Mouse (Mus musculus) brain, embryonic 18.5 days (tissue): ENCODE data around the gene Manf.
A peak's percentile ranks its signal among the peaks of the same experiment; 100 is the strongest.

Experiments used
- DNase-seq: peaks from one replicate; pipeline ENCODE4 v3.0.0-alpha.2; 2012; ENCODE audit warnings: low read depth, low spot score

Manf gene

DNA sequence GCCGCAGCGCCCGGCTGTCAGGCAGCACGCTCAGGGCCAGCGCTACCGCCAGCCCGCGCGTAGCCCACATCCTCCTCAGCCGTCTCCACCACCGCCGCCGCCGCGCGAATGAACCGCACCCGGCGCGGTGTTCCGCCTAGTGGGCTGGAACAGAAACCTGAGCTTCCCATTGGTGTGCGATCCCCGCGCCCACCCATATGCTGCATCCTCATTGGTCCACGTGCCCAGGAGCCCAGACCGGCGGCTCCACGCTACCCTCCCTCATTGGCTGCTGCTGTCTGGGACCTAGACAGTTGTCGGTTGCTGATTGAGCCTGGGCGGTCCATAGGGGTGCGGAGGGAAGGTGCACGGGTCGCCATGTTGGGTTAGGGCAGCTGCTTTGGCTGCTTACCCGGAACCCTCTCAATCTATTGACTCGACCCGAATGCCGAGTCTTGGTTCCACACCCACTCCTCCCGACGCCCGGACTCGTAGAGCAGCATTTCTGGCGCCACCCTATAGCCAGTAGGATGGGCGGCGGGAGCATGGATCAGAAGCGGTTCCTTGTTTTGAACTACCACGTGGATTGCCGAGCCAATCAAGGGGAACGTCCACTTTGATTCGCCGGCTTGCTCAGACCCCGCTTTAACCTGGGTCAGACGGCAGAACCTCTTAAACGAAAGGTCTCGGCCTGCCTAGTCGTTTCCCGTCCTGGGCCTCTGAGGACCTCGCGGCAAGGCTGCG, at the start of gene Manf:
Manf (minus strand) TSS at position 151 of the 723 bp plus-strand sequence.
- peak; percentile 98 for DNase-seq

DNA sequence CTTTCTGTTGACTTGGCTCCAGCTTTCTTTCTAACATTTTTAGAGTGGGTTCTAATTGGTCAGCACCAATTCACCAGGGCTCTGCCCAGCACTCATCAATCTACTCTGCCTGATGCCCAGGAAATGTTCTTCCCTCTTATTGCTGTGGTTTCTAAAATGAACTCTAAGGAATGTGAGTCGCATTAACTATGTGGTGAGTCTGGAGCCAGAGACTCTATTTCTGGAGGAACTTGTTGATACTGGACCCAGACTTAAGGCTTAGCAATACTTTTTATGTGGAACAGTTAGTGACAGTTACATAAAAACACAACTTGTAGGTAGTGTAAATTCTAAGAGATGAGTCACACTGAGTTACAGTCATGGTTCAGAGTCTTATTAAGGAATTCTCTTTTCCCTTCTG, 43.2 kb upstream of the Manf start:
- DNase-seq, result no peak

DNA sequence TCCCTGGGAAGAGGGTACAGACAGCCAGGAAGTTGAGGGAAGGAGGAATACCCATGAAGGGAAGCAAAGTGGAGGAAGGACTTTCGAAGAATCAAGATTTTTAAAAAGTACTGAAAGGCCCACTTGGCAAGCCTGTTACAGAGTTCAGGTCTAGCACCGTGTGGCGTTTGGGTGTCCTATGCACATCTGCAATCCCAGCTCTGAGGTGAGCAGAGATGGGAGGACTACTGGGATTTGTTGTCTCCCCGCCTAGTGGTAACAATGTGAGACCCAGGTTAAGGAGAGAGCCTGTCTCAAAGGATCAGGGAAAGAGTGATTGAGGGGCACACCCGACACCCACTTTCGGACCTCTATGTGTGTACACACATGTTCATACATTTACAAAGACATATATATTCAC, 23.1 kb upstream of the Manf start:
- DNase-seq, result no peak

DNA sequence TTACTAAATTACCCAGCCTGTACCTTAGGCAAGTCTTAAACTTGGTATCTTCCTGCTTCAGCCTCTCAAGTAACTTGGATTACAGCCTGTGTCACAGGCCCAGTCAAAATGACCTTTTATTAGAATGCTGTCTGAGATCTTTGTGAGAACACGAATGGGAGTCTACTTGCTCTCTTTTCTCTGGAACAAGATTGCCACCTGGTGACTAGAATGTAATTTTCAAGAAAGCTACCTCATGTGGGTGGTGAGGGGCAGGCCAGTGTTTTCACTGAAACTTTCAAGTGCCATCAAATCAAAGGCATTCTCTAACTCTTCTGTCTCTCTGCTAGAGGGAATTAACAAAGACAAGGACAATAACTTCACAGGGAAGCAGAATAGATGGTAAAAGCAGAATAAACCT, 22.0 kb upstream of the Manf start:
- DNase-seq, result no peak

DNA sequence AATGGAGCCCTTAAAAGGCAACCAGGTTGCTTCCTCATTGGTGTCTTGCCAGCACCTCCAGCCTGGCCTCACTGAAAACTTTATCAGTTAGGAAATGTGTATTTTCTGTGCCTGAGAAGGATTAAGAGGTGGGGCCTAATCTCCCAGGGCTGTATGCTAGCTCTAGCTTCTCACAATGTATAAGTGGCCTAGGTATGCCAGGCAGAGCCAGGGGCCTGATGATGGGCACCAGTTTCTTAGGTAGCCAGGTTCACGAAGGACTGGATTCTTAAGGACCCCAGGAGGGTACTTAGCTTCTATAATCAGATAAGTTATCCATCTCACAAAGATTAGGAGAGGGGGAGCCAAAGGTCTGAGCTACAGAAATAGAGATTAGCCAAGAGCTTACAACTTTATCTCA, 19.8 kb upstream of the Manf start:
- DNase-seq, result no peak

DNA sequence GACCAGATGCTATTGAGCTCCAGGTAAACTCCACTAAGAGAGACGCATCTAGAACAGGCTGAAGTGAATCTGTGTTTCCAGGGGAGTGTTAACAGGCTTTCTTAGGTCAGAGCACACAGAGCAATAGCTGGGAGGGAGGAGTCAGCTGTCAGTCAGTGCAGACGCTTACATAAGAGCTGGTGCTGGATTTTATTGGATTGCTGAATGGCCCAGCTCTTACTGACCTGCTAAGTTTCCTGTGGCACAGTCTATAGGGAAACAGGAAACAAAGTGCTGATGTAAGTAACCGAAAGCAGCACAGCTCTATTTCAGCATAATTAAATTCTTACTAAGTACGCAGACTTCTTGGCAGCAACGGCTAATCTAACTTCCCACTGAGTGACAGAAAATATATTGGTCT, 16.9 kb upstream of the Manf start:
- DNase-seq, result no peak

DNA sequence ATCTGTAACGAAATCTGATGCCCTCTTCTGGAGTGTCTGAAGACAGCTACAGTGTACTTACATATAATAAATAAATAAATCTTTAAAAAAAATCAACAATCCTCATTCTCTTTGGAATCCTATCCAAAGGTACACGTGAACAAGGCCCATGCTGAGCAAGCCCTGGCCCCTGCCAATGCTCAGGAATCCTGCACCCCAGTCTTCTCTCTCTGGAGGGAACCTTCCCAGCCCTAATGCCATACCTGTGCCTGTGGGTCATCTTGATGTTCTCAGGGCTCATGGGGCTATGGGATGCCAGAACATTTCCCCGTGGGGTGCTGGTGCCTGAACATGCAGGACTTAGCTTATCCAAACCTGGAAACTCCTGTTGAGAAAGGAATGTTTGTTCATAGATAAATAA, 16.4 kb upstream of the Manf start:
- no peak for DNase-seq

DNA sequence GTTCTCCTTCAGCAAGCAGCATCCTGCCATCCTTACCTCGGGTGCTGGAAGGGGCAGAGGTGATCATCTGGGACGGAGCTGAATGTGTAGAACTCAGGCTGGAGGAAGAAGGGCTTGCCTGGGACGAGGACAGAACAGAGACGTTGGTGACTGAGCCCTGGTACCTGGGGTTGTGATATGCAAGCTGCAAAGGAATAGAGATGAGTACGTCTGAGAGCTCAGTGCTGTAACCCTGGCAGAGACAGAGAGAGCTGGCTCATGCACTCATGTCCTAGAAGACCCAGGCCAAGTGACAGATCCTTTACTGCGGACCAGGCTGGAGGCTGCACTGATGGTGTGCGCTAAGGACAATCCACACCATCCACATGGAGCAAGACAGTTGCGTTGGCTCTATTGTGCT, 14.8 kb upstream of the Manf start:
- no peak for DNase-seq

DNA sequence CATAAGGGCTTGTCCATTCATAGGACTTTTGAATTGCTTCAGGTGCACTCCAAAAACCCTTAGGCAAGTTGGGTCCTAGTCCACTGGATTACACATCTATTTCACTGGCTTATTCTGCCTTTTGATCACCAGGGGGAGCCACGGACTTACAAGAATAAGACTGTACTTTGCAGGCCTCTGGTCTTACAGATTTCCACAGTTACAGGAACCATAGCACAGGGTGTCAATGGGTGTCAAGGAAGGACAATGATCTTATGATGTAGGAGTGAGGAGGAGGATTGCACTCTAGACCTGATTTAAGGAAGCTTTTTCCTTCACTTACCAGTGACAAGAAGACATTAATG, 12.0 kb upstream of the Manf start:
- DNase-seq, result no peak

DNA sequence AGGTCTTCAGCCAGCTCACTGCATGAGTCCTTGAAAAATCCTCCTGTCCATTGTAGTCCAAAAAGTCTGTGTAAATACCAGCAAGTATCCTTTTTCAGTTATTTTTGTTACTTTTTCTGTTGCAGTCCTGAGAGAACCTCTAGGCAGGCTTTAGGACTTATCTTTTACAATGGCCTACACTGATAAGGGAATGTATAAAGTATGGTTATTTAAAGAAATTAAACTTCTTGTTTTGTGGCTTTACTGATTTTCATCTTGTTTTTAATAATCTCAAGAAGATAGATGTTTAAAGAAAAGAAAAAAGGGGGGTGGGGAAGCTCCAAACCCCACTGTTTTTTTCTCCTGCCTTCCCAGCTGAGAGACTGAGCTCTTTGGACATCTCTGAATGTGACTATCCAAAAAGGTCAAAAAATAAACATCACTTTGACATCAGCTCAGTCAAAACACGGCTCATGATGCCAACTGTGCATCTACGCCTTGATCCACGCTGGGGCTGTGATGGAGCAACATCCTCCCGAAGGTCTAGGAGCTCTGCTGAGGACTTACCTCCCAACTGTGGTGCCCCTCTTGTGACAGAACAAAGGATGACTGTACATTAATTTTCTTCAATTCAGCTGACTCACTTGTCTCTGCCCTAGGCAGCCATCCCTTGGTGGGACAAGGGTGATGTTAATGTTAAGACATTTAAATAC, 11.5 kb upstream of the Manf start:
- DNase-seq, result no peak

DNA sequence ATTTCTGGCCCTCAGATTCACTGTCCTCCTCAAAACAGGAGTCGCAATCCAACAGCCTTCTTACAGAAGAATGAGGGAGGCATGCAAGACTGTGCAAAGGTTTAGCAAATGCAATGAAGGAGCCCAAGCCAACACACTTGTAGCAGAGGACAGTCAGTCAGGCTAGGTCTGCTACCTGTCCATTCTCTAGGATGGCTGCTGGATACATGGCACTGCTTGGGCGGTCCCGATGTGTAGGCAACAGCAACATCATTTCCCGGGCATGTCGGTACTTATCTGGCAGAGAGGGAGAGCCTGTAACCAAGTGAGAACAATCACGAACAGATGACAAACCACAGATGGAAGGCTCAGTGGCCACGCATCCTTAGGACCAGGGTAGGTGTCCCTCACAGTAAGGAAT, 9.8 kb upstream of the Manf start:
- DNase-seq, result no peak

DNA sequence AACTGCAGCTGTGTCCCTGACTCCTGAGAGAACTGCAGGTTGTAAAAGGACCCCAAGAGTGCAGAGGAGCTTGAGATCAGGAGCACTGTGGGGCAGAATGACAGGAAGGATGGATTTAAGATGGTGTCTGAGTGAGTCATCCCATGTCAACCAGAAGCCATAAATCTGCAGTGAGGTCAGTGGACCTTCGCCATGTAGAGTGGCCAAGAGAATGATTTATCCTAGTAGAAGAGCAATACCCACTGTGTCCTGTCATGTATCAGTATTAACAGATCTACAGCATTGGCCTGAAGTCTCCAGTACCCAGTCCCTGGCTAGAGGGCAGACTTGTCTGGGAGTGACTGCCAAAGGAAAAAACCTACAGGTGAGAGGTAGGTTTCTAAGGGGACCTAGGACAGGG, 7.1 kb upstream of the Manf start:
- DNase-seq, result no peak

DNA sequence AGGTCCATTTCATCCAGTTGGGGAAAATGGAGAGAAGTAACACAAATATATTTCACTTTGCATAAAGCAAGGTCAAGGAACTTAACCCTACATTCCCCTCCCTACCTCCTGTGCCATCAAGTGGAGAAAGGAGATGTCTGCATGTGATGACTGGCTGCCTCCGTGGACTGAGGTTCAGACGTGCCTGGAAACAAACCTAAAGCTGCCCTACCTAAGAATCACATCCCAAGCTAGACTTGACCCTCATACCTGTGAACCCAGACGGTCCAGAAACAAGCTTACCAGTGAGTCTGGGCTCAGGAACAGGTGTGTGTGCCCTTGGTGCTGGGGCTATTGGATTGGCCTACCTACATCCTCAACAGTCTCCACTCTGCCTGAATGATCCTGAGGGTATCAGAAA, 1.5 kb upstream of the Manf start:
- DNase-seq, result no peak

DNA sequence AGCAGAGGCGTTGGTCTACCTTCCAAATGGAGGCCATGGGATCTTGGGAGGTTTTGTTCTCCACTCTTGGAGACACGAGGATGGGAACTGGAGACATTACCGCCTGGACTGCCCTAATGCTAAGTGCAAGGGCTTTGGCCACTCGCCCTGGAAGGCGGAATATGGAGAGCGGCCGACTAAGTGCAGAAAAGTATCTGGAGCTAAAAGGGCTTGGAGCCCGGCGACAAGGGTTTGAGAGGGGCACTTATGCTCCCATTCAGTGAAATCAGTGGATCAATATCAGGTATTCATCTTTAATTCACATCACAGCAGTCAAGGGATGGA, 735 bp upstream of the Manf start:
- DNase-seq, result no peak

DNA sequence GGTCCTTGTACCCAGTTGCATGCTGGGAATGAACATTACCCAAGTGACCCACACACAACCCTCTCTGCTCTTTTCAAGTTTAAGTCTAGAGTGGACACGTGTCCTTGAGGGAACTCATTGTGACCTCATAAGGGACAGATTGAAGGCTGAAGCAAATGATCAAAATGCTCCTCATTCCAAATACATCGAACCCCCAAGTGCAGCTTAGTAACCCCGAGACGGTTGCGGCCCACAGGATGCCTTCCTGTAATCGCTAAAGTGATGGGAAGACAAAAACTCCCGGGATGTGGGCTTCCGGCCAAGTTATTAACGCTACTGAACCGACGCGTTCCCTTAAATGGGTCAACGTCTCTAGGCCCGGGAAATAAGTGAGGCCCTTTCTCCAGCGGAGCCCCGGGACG, 438 bp downstream of the Manf start:
- DNase-seq, result no peak

DNA sequence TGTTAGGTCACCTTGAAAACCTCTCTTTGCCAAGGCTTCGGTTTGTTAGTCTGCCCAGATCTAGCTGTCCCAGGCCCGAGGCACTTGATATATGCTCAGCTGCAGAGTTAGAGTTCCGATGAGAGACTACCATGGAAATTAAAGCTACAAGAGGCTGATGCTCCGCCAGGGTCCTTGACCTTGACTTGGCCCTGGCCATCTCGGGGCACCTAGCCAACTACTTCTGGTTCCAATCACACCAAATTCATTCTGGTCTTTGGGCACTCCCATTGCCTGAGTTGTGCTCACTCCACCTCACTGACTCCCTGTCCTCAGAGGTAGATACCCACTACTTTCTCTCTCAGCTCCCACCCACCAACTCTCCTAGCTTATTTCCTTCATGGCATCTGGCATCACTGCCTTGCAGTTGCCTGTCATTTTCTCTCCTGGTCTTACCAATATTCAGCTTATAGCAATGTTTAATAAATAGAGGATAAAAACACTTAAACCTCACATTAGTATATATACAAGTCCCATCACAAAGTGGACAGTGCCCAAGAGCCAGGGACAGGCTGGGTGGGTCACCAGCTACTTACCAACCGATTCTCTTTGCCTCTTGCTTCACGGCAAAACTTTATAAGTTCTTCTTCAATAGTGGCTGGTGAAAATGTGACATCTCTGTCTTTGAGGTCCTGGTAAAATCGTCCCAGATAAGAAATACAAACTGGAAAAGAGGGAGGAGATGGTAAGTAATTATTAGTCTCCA, 1.1 kb downstream of the Manf start:
- DNase-seq, result no peak

DNA sequence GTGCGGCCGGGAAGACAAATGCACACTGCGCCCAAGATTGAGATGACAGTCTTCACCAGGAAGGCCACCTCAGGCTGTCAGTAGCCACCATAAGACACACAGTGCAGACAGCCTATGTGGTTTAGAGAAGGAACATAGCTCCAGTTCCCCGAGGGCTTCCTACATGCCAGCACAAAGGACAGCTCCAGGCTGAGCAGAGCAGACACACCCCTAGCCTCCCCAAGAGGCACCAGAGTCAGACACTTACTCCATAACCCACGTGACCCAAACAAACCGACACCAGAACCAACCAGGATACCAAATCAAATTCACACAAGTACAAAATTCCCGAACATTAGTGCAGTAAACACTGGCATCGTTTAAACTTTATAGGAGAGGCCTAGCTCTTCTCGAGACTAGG, 2.5 kb downstream of the Manf start:
- no peak for DNase-seq

DNA sequence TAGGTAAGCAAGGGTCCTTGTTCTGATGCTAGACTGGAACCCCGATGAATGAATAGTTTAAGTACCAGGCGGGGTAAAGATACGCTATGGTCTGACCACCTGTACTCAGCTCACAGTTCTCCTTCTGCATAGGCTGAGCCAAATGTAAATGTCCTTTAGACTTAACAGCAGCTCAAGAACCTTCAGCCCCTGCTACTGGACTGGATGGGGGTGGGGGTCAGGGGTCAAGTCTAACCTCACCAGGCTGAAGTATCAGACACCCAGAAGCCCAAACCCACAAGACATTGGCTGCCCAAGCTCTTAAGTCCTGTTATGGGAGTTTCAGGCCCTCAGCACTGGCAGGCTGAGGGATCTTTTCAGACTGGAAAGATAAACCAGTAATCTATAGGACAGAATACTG, 3.4 kb downstream of the Manf start:
- no peak for DNase-seq

DNA sequence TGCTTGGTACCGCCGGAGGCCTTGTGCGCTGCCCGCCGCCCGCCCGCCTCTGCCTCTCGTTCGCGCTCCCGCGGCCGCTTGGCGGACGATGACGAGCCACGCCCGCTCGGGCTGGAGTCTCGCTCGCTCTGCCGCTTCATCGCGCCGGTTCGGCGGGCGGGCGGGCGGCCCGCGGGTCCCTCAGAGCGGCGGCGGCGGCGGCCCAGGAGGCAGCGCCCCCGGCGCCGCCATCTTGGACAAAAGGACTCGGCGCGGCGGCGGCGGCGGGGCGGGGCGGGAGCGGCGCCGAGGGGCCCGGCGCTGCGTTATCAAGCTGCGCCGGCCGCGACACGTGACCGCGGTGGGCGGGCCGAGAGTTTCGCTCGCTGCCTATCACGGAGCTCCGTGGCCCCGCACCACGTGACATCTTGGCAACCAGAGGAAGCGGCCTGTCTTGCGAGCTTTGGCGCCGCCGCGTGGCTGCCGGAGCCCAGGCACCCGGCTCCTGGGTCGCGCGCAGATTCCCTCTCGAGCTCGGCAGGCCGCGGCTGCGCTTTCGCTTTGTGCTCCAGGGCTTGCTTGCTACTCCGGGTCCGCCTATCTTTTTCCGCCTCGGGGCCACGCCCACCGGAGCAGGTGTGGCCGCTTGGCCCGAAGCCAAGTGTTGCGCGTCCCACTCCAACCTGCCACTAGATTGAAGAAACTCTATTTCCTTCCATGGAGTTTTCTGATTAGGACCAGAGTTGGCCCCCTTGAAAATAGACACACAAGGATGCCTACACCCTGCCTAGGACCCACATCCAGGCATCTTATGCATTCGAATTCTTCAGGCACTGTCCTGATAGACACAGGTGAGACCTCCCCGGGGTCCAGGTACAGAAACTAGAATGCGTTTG, 4.7 kb downstream of the Manf start, which contains the start of gene Rbm15b:
Rbm15b (minus strand) TSS at position 601 of the 875 bp plus-strand sequence.
- DNase-seq, result peak; percentile 98

DNA sequence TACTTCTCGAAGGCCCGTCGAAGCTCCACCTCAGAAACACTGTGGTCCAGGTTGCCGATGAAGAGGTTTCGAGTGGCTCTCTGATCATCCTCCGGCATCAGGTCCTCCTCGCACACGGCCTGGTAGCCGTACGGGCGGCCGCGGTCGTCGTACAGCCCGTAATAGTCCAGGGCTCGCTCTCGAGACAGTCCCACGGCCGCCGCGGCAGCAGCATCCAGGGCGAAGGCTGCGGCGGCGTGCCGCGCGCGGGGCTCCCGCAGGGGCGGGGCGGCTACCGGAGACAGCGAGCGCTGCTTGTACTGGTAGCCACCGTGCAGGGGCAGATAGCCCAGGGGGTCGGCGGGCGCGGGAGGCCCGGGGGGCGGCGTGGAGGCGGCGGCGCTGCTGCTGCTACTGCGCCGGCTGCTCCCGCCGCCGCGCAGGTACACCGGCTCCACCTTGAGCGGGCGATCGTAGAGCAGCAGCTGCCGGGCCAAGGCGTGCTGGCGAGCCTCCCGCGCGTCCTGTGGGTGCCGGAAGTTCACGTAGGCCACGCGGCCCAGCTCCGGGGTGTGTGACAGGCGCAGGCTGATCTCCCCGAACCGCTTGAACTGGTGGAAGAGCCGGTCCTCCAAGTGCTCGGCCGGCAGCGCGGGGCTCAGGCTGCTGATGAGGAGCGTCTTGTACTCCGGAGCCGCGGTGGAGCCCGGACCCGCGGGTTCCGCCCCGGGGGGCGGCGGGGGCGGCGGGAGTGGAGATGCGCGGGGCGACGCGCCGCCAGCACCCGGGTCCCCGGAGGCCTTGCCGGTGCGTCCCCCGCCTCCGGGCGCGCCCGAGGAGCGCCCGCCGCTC, 5.7 kb downstream of the Manf start:
- no peak for DNase-seq
